Mouse (Mus musculus) heart, postnatal 4 days (tissue): ENCODE measurements at regions not wholly inside any gene's neighbourhood (a gene's known extent, or its start where the extent isn't known, plus 50 kb on each side); places are given as distances from the start of the nearest gene placed in this dataset.
A peak's percentile ranks its signal among the peaks of the same experiment; 100 is the strongest.

Experiments
- DNase-seq: peaks from one replicate; pipeline ENCODE4 v3.0.0; 2021

GRCm38 (mm10) chr2:117984569-117984968 lies 127.1 kb upstream of the Thbs1 start:
- DNase-seq, result no peak

DNA sequence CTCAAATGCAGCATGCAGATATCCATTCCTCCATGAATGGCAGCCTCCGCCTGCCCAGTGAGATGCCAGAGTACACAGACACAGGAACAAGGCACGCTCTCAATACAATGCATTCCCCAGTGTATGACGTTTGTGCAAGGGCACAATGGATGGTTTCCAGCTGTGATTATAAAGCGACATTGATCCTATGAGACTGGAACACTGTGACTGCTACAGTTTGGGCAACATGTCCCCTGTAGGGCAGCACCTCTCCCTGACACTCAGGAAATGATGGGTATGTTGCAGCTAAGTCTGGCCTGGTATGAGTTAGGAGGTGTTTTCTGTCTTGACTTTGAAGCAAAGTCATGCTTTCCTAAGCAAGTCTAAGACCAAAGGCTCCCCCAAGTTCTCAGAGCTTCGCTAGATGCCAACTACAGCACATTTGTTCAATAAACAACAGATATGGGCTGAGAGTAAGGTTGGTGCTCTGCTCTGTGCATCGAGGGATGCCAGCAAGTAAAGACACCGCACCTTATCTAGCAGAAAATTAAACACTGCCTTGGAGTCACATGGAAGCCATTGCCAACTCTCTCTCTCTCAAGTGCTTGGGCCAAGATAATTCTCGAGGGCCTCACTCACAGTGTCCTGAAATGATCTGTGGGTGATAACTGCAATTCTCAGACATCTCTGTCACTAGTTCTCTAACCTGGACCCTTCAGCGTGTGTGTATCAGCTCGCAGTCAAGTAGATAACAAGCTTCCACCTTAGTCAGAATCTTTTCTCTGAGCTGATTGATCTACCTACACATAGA lies 124.1 kb upstream of the Thbs1 start:
- DNase-seq, result no peak

- no peak for DNase-seq
These were observed 123.1 kb upstream of the Thbs1 start for GRCm38 (mm10) chr2:117988396-117989173.

DNA sequence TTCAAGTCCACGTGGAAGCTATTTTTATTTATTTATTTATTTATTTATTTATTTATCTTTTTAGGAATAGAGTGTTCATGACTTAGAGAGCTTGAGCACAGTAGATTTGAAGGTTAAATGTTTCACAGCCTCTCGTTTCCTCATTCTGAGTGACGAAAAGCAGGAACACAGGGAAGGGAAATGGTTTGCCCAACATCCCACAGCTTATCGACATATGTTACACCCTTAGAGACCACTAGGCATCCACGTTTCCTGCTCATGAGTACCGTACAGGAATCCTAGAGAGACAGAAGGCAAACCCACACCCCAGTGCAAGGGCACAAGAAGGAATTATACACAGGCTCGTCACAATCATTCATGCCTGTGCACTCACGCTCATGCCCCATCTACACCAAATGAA lies 122.5 kb upstream of the Thbs1 start:
- no peak for DNase-seq

GRCm38 (mm10) chr2:117996130-117997083 lies 115.3 kb upstream of the Thbs1 start:
- DNase-seq, result no peak

DNA sequence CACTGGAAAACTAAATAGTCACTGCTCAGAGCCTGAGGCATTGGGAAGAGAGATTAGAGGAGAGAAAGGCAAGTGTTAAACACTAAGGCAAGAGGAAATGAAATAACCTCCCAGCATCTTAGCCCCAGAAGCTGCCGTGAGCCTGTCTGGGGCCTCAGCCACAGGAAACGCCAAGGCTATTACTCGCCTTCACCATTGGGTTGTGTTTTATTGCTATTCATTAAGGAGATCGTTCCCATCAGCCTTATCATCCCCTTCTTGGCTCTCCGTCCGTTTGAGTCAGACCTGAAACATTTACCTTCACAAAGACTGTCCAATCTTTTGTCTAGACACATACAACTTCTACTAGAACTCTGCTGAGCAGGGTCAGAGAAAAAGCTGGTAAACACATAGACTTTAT lies 112.0 kb upstream of the Thbs1 start:
- no peak for DNase-seq

DNA sequence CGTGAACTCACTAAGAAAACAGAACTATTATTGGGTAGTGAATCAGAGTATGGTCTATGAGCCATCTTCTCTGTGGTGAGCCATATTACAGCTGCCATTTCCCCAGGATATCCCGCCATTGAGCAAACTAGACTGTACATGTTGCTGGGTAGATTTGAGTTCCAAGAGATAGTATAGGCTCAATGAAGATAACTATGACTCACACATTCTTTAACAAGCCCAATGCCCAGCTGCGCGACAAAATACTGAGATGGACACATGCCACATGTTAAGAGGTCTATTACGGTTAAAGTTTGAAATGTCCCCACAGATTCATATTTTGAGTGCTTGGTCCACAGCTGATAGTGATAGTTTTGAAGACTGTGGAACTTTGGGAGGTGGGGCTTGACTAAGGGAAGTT lies 107.5 kb upstream of the Thbs1 start:
- no peak for DNase-seq

- DNase-seq, result peak; percentile 21
These were observed 103.9 kb upstream of the Thbs1 start for GRCm38 (mm10) chr2:118007539-118008427.

DNA sequence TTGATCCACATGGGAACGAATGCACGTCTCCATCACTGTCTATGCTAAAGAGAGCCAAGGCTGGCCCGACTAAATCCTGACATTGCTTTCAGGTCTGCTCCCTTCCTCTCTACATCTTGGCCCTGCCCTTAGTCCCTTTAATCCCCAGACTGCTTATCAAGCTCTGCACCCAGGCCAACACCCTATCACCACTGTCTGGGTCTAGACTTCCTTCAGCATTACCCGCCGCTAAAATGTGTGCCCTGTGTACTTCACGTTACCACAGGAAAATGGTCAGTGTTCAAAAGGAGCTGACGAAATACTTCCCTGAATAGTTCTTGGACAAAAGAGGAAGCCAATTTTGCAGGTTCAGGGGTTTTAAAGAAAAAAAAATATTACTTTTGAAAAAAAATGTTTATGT lies 100.0 kb upstream of the Thbs1 start:
- no peak for DNase-seq

DNA sequence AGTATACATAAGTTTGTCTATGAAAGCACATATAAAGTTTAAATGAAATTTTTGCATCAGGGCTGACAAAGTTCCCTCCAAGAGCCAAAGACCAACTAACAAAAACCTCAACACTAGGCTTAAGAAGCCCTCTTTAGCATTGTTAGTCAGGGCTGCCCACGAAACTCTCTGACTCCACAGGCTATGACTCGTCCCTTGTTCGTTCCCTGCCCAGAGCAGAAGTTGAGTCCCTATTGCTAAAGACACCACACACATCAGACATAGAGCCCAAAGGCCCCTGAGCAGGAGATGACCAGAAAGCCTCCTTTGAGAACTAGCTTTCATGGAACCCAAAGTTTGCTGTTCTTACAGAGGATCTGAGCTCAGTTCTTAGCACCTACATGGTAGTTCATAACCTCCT lies 99.5 kb upstream of the Thbs1 start:
- DNase-seq, result no peak

- no peak for DNase-seq
These were observed 98.5 kb upstream of the Thbs1 start for GRCm38 (mm10) chr2:118013156-118013555.

DNA sequence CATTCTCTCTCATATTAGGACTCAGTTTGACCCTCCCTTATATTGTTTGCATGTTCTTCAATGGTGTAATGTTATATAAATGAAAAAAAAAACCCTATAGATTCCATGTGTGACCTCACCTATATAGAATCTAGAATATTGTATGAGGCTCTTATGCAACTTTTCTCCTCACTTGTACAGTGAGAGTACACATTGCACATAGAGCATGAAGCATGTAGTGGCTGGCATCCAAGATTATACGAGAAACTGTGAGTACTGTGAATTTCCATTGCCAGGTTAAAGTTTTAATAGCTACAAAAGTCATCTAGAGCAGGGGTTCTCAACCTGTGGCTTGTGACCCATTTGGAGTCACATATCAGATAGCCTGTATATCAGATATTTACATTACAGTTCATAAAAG lies 96.5 kb upstream of the Thbs1 start:
- no peak for DNase-seq

DNA sequence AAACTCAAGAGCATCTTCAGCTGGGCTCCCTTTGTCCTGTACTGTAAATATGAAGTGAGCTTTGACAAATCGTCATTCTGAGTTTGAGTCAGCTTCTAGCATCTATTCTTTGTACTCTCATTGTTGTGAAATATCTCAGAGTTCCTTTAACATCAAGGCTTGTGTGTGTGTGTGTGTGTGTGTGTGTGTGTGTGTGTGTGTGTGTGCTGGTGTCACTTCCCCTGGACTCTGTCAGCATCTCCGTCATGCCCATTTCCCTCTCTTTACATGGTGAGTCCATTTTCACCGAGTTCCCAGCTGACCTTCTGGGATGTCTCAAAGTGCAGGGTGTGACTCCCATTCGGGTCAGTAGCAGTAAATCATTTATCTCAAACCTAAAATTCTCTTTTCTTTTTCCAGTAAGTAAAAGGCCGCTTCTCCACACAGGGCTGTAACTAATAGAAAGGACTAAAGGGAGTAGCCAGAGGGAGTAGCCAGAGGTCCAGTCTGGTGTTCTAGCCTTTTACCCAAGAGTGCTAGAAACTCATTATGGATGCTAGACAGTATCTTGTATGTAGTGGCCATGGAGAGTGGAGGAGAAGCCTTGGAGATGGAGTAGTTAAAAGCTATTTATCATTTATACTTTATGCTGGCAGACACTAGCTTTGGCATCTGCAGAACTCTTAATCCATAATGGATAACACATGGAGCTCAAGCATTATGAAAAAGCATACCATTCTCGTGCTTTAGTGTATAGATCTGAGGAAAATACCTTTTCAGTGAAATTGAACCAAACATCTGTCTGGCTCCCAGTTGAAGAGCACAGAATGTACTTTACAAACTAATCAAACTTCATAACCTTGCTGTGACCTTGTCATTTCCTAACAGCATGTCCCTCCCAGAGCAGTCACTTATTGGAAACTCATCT lies 85.6 kb upstream of the Thbs1 start:
- DNase-seq, result no peak

DNA sequence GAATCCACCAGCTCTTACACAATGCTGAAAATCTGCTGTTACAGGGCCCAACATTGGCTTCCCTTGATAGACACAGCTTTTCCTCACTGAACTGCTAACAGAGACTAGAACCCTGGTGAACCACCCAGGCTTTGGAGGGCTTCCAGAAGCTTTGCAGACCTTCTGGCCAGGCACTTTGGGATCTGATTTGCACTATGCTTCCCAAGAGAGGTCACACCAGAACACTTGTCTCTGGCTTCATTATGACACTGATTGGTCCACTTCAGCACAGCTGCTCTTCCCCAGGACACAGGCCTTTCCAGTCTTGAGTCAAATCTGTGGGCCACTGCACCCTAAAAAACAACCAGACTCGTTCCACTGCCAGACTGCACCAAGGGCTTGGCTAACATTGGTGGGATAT lies 82.8 kb upstream of the Thbs1 start:
- DNase-seq, result peak; percentile 20

DNA sequence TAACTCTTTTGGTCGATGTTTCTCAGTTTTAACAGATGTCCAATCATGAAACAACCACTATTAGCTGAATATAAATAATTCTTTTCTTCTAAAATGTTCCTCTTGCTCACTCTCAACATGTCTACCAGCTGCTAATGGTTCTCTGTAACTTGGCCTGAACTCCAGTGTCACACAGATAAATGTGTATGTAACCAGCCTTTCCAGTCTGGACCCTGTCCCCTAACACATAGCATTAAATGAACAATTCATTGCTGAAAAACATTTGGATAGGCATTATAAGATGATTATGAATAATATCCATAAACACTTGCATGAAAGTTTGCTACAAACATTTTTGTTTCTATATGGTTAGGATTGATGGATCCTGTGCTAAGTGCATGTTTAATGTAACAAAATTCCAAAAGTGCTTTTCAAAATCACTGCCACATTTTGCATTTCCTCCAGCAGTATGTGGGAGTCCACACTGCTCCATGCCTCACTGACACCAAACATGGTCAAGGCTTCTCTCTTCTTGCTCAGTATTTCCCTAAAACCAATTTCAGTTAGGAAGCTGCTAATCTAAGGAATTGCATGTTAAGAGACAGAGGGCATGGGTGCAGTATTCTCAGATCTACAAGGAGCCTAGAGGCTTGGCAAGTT lies 82.1 kb upstream of the Thbs1 start:
- DNase-seq, result no peak

GRCm38 (mm10) chr2:118031662-118032061 lies 80.0 kb upstream of the Thbs1 start:
- DNase-seq, result no peak

DNA sequence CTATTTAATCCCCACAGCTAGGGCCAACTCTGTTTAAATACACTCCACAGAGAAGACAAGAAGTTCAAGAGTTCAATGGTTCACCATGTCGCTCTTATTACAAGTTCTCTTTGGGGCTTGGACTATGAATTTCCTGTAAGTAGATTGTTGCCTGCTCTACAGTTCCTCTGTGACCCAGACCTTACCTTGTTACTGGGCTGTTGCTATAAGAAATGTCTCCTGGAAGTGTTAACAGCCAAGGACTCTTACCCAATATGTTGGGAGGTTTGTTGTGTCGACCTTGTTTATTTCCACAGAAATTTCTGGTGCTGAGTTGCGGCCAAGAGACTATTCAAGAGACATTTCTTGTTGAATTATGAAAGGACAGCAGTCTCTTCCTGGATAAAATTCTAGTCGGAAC lies 78.3 kb upstream of the Thbs1 start:
- no peak for DNase-seq

- DNase-seq, result no peak
These were observed 77.7 kb upstream of the Thbs1 start for GRCm38 (mm10) chr2:118034026-118034425.

GRCm38 (mm10) chr2:118035333-118035732 lies 76.3 kb upstream of the Thbs1 start:
- no peak for DNase-seq
